Mouse (Mus musculus): ENCODE data around the gene Hs6st3.

GRCm38 (mm10) chr14:119544596-119544995, 406.5 kb downstream of the Hs6st3 start:
- TF ChIP-seq CTCF (conservative IDR thresholded peaks at IDR 0.05; ENCODE audit: low read length) (no peak), NANOG (IDR thresholded peaks at IDR 0.05; ENCODE audit: borderline replicate concordance, low read length) (no peak)
